Mouse (Mus musculus) forebrain, embryonic 12.5 days (tissue): ENCODE results near the gene Mapk1ip1. TPM values are rescaled to one million over a fixed set of nuclear protein-coding genes. Genes with fewer than 3 reads are reported as not detected.

Experiments used
- ATAC-seq: fragments of 200-750 bp; cut with Nextera tagmentation; 2 replicates; pipeline ENCODE4 v1.8.0; 2017; ENCODE audit warnings: moderate TSS enrichment; ENCODE audit not compliant: low FRiP score
- H3K27ac ChIP-seq: fragments of 300-500 bp; sonication (generic); 2 replicates; pipeline ENCODE4 v1.5.1; 2016; ENCODE audit warnings: mild to moderate bottlenecking
- H3K27me3 ChIP-seq: fragments of 300-500 bp; sonication (generic); 2 replicates; pipeline ENCODE4 v1.6.1; 2016; ENCODE audit warnings: mild to moderate bottlenecking
- H3K36me3 ChIP-seq: fragments of 300-500 bp; sonication (generic); replicated peaks from 2 replicates; pipeline ENCODE4 v1.6.1; 2016; ENCODE audit warnings: mild to moderate bottlenecking
- H3K4me1 ChIP-seq: fragments of 300-500 bp; sonication (generic); 2 replicates; pipeline ENCODE4 v1.6.1; 2016
- H3K4me2 ChIP-seq: fragments of 300-500 bp; sonication (generic); 2 replicates; pipeline ENCODE4 v1.6.1; 2016; ENCODE audit warnings: mild to moderate bottlenecking, moderate library complexity
- H3K4me3 ChIP-seq: fragments of 300-500 bp; sonication (generic); replicated peaks from 2 replicates; pipeline ENCODE4 v1.5.1; 2016; ENCODE audit warnings: mild to moderate bottlenecking
- H3K9ac ChIP-seq: fragments of 300-500 bp; sonication (generic); 2 replicates; pipeline ENCODE4 v1.6.1; 2016; ENCODE audit warnings: mild to moderate bottlenecking
- H3K9me3 ChIP-seq: fragments of 300-500 bp; sonication (generic); 2 replicates; pipeline ENCODE4 v1.6.1; 2016
- WGBS: fragments of 180-500 bp; shearing (Covaris S2); methylation state at CpG from one replicate; pipeline ENCODE4 v1.1.7; 2016; 5-methylcytosine and 5-hydroxymethylcytosine counted together
- polyA plus RNA-seq: library from polyadenylated mRNA; unstranded; fragments of >200 nt; fragmentation: Nextera tagmentation; extraction: Ambion mirVana; gene quantifications from 2 replicates; pipeline ENCODE4 v1.2.1, GENCODE M21; 2016

Mapk1ip1 gene
- polyA plus RNA-seq, 1 experiment from 2014 or later, result 16.2 TPM

DNA sequence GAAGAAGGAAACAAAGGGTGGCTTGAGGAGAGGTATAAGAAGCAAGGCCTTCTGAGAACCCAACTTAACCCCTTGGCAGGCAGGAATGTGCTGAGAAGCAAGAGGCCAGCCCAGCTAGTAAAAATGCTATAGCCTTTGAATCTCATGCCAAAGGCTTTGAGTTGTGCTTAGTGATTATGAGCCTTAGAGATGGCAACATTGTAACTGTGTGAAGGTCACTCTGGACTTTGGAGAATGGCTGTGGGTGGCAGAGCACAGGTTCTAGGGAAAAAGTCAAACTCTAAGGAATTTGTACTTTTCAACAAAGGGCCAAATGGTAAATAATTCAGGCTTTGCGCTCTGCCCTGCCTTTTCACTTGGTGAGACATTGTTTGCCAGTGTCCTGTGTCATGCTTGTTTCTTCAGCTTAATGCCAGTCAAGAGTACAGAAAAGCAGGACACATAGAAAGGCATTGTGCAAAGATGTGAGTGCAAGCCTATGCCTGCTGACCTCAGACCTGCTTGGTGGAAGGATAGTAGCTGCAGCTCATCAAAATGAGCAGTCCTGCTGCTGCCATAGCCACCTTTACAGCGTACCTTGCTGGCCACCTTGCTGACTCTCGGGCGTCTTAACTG lies 7.5 kb upstream of the Mapk1ip1 start:
- no peak for ATAC-seq

DNA sequence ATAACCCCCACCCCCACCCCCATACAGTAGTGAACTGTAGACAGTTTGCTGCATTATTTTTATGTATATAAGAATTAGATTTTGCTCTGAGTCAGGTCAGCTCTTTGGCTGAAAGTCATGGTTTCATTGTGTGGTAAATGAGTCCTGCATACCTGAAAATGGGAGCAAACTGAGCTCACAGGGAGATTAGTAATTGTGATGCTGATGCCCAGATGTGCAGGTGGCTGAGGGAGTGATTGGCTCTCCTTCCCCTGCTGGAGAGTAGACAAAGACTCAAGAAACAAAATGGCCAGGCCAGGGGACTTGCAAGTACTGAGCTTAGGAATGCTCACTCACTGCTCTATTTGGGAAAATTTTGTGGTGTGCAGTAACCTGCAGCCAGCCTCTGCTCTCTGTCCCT lies 4.0 kb upstream of the Mapk1ip1 start:
- Histone ChIP-seq H3K27me3 (no peaks in the 10 kb centered on the region), H3K4me2 (no peak overlapping the region), H3K9ac (peak overlapping the region; percentile 12; the same call in 1 of the 2 replicates), H3K36me3 (peaks cover 37% of the 10 kb centered on the region), H3K4me1 (peaks cover 37% of the 10 kb centered on the region), H3K9me3 (no peaks in the 10 kb centered on the region), H3K4me3 (no peak overlapping the region), H3K27ac (no peak overlapping the region)
- no peak for ATAC-seq

More for the DNA sequence above, 7.5 kb upstream of the Mapk1ip1 start:
- Histone ChIP-seq H3K4me1 (peaks cover 17% of the 10 kb centered on the region), H3K9me3 (no peaks in the 10 kb centered on the region), H3K27ac (no peak overlapping the region), H3K9ac (no peak overlapping the region), H3K36me3 (peaks cover 50% of the 10 kb centered on the region), H3K27me3 (no peaks in the 10 kb centered on the region), H3K4me2 (no peak overlapping the region), H3K4me3 (no peak overlapping the region)
- WGBS, result 94% methylated on average over 4 of the region's 4 CpGs

DNA sequence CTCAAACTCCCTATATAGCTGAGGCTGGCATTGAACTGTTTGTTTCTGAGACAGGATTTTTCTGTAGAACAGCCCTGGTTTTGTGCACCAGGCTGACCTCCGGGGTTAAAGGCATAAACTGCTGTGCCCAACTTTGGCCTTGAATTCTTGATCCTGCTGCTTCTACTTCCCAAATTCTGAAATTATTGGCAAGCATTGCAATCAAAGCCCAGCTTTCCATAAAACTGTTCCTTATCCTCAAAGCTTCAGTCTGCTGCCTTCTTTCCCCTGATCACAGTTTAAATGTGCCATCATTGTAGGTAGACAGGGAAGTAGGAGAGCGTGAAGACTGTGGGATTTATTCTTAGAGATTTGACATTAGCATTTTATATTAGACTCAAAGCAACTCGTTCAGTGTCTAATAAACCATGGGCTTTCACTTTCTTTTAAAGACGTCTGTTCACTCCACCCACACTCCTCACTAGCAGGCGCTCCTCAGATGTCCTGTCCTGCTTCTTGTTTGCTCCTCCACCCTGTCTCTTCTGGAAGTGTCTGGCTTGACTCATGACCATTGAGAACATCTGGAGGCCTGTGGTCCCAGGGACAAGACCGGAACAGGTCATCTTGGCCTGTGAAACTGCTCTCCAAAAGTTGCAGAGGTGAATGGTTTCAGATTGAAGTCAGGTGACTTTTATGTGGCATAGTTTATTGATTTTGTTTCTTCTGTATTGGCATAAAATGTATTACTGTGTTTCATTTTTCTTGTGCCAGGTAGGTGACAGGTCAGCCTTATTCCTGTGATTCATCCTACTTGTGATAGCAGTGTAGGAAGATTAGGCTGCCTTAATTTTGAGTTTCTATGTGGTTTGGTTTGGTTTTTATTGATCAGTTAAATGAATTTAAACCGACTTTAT lies 2.2 kb upstream of the Mapk1ip1 start:
- Histone ChIP-seq H3K4me2 (peak overlapping the region; percentile 73), H3K36me3 (peaks cover 28% of the 10 kb centered on the region), H3K4me1 (peaks cover 54% of the 10 kb centered on the region), H3K27me3 (no peaks in the 10 kb centered on the region), H3K9me3 (no peaks in the 10 kb centered on the region), H3K9ac (no peak overlapping the region), H3K27ac (no peak overlapping the region), H3K4me3 (peak overlapping the region; percentile 99)
- 82% methylated on average over 7 of the region's 7 CpGs for WGBS
- no peak for ATAC-seq

DNA sequence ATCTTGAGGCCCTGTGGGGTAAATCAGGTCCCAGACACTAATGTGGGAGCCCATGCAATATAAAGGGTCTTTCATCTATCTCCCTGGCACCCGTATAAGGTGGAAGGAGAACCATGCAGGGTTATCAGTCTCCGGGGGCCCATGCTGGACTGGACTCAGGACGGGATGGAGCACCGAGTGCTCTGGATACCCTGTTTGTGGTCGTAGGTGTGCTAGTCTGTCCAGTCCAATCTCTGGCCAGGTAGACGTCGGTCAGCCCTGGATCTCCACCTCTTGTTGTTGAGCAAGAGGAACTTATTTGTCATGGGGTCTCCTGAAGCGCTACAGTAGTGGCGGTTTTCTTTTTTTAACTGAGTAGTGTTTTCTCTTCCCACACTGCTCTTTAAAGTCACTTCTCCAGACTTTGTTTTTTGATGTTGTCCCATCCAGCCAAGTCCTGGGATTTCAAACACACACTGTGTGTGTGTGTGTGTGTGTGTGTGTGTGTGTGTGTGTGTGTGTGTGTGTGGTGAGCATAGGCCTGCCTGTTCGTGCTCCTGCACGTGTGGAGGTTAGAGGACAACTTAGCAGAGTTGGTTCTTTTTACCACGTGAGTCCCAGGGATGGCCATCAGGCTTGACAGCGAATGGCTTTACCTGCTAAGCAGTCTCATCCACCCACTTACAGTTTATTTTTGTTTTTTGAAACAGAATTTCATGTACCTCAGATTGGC lies 1.4 kb upstream of the Mapk1ip1 start:
- no peak for ATAC-seq
- Histone ChIP-seq H3K9me3 (no peaks in the 10 kb centered on the region), H3K9ac (peak overlapping the region; percentile 95), H3K4me2 (peak overlapping the region; percentile 73), H3K36me3 (peaks cover 20% of the 10 kb centered on the region), H3K4me1 (peaks cover 54% of the 10 kb centered on the region), H3K27ac (0 out of 2 replicates have a peak overlapping the region, but pooled peaks have one; percentile 97), H3K27me3 (no peaks in the 10 kb centered on the region), H3K4me3 (peak overlapping the region; percentile 99)
- WGBS, result 63% methylated on average over 13 of the region's 13 CpGs

DNA sequence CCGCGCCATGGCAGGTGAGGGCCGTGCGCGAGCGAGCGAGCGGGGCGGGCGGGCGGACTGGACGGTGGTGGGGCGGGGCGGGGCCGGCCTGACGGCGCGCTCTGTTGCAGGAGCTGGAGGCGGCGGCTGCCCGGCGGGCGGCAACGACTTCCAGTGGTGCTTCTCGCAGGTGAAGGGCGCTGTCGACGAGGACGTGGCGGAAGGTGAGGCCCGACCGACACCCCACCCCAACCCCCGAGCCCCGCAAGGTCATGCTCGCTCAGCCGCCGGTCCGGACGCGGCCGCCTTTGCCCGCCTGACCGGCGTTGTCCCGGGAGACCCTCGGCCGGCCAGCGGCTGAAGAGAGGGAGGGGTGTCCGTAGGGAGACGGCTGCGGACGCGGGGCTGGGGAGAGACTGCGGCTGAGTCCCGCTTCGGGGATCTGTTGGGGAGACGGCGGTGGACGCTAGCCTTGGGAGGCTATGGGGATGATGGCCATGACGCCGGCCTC lies 474 bp upstream of the Mapk1ip1 start:
- Histone ChIP-seq H3K27ac (peak overlapping the region; percentile 97), H3K9me3 (no peaks in the 10 kb centered on the region), H3K4me1 (peaks cover 54% of the 10 kb centered on the region), H3K4me2 (peak overlapping the region; percentile 73), H3K27me3 (no peaks in the 10 kb centered on the region), H3K4me3 (peak overlapping the region; percentile 99), H3K9ac (peak overlapping the region; percentile 95), H3K36me3 (peaks cover 13% of the 10 kb centered on the region; the same call in 1 of the 2 replicates)
- WGBS, result 0% methylated on average over 35 of the region's 61 CpGs
- ATAC-seq, result peak; percentile 86

DNA sequence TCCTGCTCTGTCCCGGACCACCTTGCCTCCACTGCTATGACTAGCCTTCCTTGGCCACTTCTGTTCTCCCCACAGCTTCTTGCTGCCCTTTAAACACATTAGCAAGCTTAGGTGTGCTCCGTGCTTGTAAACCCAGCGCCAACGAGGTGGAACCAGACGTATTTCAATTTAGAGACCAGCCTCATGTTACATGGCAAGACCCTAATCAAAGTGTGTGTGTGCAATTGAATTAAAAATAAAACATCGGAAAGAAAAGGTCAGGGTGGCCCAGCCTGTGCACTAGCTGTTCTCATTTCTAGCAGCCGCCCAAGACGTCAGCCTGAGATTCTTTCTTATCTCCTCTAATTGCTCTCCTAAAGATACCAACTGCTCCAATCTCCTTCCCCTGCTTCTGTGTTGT lies 962 bp downstream of the Mapk1ip1 start:
- Histone ChIP-seq H3K9me3 (no peaks in the 10 kb centered on the region), H3K36me3 (peaks cover 7% of the 10 kb centered on the region; the same call in 1 of the 2 replicates), H3K4me3 (peak overlapping the region; percentile 99), H3K4me1 (peaks cover 48% of the 10 kb centered on the region), H3K27ac (peak overlapping the region; percentile 97), H3K27me3 (no peaks in the 10 kb centered on the region), H3K9ac (peak overlapping the region; percentile 95; the same call in 1 of the 2 replicates), H3K4me2 (peak overlapping the region; percentile 73)
- WGBS, result 55% methylated on average over 8 of the region's 8 CpGs
- ATAC-seq, result no peak

DNA sequence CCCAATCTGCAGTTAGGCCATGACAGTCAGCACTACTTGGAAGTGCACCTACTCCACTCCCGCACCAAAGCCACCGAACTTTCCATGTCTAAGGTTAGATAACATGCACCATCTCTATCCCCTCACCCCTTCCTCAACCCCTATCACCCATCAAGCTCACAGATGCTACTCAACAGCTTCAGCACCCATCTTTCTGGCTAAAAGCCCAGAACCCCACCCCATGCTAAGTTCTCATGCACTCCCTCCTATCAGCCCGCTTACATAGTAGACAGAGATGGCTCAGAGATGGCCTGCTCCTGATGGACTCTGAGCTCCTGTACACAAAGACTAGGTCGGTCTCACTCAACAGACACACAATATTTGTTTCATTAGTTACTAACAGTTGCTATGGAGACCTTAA lies 2.7 kb downstream of the Mapk1ip1 start:
- 92% methylated on average over 4 of the region's 4 CpGs for WGBS
- no peaks in the 10 kb centered on the region for H3K27me3 ChIP-seq
- H3K4me2 ChIP-seq, result no peak overlapping the region
- no peak overlapping the region for H3K4me3 ChIP-seq
- no peak for ATAC-seq
- H3K4me1 ChIP-seq, result peaks cover 36% of the 10 kb centered on the region
- H3K9me3 ChIP-seq, result no peaks in the 10 kb centered on the region
- no peak overlapping the region for H3K9ac ChIP-seq
- H3K27ac ChIP-seq, result no peak overlapping the region
- H3K36me3 ChIP-seq, result 0 out of 2 replicates have a peak, but pooled peaks cover under 1% of the 10 kb centered on the region

DNA sequence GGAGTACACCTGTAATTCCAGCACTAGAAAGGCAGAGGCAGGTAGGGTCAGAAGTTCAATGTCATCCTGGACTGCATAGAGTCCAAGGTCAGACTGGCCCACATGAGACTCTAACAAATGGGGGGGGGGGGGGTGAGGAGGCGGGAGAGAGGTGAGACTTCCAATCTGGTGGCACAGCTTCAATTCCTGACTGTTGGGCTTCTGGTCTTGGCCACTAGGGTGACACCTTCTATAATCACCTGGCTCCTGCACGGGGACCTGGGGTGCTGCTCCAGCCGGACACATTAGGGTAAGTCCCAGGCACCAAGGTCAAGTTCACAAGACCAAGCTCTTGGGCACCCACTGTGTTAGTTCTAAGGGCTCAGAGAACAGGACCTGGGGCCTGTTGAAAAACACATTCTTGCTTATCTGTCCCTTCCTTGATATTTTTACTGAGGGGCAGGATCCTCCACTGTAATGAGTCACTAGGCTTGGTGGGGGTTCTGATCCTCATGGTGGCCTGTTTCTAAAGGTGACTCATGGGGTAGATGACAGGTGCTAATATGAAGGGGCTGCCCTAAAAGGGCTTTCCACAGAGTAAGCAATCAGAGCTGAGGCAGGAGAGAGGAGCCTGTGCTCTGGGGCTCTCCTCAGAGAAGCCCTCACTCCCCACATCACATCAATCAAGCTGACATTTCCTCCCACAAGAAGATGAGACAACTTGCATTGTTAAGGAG lies 4.5 kb downstream of the Mapk1ip1 start:
- Histone ChIP-seq H3K9me3 (no peaks in the 10 kb centered on the region), H3K9ac (no peak overlapping the region), H3K27ac (no peak overlapping the region), H3K4me1 (peaks cover 21% of the 10 kb centered on the region), H3K27me3 (no peaks in the 10 kb centered on the region), H3K4me3 (no peak overlapping the region), H3K4me2 (no peak overlapping the region), H3K36me3 (peaks cover 2% of the 10 kb centered on the region; the same call in 1 of the 2 replicates)
- no peak for ATAC-seq
- 83% methylated on average over 3 of the region's 3 CpGs for WGBS

DNA sequence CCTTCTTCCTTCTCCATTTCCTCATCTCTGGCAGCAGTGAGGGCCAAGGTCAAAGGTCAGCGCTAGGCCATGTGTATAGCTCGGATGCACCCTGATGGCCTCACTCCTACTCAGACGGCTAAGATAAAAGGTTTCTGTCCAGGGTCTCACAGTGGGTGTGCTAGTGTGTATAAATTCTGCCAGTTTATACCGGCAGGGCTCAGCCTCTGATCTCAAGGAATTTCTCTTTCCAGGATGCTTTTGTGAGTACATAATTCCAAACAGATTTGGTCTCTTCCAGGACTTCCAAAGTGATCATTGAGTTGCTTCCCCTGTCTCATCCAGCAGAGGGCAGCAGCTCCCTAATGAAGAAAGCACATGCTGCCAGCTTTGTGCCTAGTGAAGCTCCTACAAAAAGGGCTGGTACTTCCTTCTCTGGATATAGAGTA lies 5.5 kb downstream of the Mapk1ip1 start:
- Histone ChIP-seq H3K27ac (no peak overlapping the region), H3K9me3 (no peaks in the 10 kb centered on the region), H3K36me3 (peaks cover 11% of the 10 kb centered on the region), H3K4me3 (no peak overlapping the region), H3K4me2 (no peak overlapping the region), H3K9ac (no peak overlapping the region), H3K27me3 (no peaks in the 10 kb centered on the region), H3K4me1 (peaks cover 21% of the 10 kb centered on the region)
- 48% methylated on average over 4 of the region's 4 CpGs for whole genome bisulfite sequencing
- 0 out of 2 replicates have a peak, but pooled peaks have one; percentile 47 for ATAC-seq

DNA sequence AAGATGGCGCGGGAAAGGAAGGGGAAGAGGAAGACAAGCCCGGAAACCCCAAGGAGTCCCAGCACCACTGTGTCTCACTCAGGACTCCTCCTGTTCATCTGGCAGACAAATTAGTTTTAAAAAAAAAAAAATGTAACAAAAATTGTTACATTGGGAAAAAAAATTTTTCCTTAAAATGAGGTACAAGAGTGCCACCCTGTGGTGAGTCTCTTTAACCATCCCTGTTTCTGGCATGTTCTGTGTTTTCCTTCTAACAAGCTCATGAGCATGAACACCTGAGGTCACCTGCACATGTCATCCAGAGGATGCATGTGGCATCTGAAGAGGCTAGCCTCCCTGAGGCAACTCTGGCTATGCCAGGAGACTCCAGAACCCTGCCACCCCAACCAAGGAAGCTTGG lies 11.0 kb downstream of the Mapk1ip1 start:
- Histone ChIP-seq H3K36me3 (peaks cover 17% of the 10 kb centered on the region), H3K9me3 (no peaks in the 10 kb centered on the region), H3K27ac (no peak overlapping the region), H3K4me2 (no peak overlapping the region), H3K9ac (no peak overlapping the region), H3K4me1 (no peaks in the 10 kb centered on the region), H3K4me3 (no peak overlapping the region), H3K27me3 (no peaks in the 10 kb centered on the region)
- WGBS, result 94% methylated on average over 3 of the region's 3 CpGs
- no peak for ATAC-seq

DNA sequence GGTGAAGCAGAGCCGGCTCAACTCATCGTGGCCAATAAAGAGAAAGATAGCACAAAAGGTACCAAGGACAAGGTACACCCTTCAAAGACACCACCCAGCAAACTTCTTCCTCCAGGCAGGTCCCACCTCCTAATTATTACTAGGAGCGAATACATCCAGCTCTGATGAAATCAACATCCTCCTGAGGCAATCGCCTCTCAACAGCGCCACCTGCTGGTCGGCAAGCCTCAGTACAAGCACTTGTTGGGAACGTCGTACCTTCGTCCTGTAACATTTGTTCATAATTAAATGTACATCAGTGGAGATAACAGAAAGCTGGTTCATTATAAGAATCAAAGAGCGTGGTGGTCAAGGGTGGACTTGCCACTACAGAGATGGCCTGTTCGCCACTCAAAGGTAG lies 18.3 kb downstream of the Mapk1ip1 start:
- Histone ChIP-seq H3K27me3 (0 out of 2 replicates have a peak, but pooled peaks cover 3% of the 10 kb centered on the region), H3K36me3 (no peaks in the 10 kb centered on the region), H3K4me3 (no peak overlapping the region), H3K4me1 (no peaks in the 10 kb centered on the region), H3K9ac (no peak overlapping the region), H3K27ac (no peak overlapping the region), H3K4me2 (no peak overlapping the region), H3K9me3 (no peaks in the 10 kb centered on the region)
- no peak for ATAC-seq
- WGBS, result 18% methylated on average over 11 of the region's 11 CpGs
